Mouse (Mus musculus) lung, postnatal 25 days (tissue): ENCODE results near the gene Npy.

ENCODE experiments used
- DNase-seq: peaks from one replicate; pipeline ENCODE4 v3.0.0; 2022; ENCODE audit warnings: low spot score

The Npy gene

DNA sequence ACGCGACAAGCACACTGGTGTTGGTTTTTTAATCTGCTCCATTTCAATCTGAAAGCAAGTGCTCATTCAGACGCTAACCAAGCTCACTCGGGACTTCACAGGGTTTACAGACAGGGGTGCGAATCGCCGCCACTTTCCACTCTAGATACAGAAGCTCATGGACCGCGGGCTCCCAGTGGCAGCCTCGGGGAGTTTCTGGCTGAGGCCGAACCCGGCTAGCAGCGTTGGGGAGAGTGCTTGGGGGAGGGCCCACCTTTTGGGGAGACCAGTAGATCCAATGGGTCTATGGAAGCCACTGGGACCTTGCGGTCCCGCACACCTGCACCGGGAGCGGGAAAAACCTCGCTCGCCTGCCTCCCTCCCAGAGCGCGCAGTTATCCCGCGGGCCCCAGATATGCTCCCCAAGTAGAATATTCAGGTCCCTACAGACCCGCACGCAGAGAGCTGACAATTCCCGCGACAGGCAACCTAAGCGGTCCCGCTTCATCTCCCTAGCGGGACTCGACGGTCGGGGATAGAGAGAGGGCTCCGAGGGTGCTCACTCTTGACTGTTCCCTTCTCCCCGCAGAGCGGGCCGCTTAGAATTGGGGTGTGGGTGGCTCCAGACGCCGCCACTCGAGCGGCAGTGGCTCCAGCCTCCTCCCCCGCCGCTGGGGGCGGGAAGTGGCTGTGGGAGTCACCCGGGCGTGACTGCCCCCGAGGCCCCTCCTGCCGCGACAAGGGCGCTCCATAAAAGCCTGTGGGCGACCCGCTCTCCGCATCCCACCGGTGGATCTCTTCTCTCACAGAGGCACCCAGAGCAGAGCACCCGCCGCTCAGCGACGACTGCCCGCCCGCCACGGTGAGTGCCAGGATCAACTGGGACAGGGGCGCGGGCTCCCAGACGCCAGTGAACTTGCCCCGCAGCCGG lies at the start of gene Npy:
Gene Npy, plus strand, starts transcription at position 750 of the 910 bp plus-strand sequence.
- DNase-seq = no peak

DNA sequence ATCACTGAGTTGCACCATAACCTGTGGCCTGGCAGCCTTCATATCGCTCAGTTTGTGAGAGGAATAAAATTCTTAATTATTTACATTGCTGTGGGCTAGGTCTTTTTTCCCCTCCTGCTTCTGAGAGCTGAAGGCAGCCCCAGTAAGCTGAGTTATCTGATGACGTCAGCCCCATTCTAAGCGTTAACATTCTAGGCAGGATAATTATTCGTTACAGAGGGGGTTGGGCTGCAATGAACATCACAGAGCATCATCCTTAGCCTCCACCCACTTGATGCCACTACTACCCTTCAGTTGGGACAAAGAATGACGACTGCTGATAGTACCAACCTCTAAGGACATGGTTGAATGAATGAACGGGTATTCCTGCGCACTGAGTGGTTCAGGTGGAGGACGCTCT lies 47.5 kb upstream of the Npy start:
- no peak for DNase-seq

- DNase-seq = no peak
Observed at GRCm38 (mm10) chr6:49778109-49778508, 44.4 kb upstream of the Npy start.

- no peak for DNase-seq
Observed at GRCm38 (mm10) chr6:49778729-49779128, 43.8 kb upstream of the Npy start.

GRCm38 (mm10) chr6:49779606-49780005 lies 42.9 kb upstream of the Npy start:
- no peak for DNase-seq

- DNase-seq = no peak
Observed at GRCm38 (mm10) chr6:49780846-49781400, 41.6 kb upstream of the Npy start.

DNA sequence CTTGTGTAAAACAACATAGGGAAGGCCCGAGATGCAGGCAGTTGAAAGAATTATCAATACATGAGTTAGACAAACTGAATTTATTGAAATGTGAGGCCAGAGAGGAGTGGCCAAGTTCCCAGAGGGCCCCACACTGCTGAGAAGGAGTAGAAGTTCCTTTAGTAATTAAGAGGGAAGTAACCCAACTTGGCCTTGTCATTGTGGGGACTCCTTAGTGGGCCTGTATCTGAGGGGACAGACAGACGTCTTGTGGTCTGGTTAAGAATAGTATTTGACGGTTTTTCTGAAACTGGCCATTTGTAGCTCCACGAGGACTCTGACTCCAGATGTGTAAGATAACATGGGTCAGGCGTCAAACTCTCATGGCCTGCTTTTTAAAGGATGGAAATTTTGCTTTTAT lies 40.7 kb upstream of the Npy start:
- no peak for DNase-seq

DNA sequence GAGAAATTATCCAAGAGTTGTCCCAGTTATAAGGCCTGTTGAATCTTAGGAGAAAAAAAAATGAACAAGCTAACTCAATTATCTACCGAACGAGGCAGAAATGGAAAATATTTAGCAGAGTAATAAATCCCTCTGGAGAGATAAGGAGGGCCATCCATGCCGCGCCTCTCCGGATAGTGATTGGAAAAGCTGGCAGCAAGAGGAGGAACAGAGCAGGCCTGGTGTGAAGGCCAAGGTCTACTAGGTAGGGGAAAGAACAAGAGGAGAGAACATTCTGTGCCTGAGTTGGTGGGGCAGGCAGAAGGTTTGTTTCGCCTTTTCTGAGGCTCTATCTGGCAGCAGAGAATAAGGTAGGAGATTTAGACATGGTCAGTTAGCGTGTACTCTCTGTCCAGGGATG lies 39.8 kb upstream of the Npy start:
- no peak for DNase-seq

DNA sequence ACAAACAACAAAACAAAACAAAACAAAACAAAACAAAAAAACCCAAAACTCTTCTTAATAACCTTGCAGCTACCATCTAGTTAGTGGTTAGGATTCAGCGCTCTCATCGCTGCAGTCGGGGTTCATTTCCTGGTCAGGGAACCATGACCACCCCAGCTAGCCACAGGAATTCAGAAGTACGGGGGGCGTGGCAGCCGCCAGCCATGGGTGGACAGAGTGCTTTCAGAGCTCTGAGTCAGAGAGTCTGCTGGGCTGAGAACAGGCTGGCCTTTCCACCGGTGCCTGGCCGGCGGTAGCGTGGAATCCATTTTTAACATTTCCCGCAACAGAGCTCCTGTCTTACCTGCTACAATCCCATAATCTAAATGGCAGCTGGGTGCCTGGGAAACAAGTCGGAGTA lies 30.0 kb upstream of the Npy start:
- no peak for DNase-seq

- no peak for DNase-seq
Observed at GRCm38 (mm10) chr6:49804105-49804504, 18.4 kb upstream of the Npy start.

GRCm38 (mm10) chr6:49808076-49808475 lies 14.4 kb upstream of the Npy start:
- DNase-seq = no peak

DNA sequence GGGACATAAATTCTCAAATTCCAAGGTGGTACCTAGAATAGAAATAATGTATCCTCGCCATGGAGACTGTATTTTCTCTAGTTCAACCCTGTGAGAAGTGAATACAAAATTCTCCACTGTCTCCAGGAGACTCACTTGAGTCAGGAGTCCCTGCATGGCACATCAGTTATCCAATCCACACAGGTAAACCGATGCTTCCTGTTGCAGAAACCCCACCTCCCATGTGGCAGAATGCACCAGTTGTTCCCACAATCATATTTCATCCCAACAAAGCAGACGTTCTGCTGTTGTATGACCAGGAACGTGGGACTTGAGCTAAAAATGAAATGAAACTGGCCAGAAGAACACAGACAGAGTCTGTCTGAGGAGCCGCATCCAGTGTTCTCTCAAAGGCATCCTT lies 5.3 kb upstream of the Npy start:
- DNase-seq = no peak

DNA sequence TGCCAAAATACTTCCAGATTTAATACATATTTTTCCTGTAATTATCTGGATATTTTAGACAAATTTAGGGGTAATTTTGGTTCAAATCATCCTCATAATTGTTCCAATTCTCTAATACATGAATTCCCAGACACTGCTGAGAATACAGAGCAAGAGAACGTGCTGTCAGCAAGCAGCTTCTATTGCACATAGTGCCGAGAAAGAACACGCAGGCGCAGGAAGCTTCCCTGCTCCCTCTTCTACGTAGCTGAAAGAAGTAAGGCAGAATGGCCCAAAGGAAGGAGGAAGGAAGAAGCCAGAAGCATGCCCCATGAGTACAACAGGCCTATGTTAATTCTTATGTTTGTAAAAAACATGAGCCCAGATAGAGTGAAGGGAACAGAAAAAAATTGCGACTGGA lies 4.9 kb upstream of the Npy start:
- no peak for DNase-seq

GRCm38 (mm10) chr6:49822871-49823230 lies 341 bp downstream of the Npy start:
- DNase-seq = no peak

- no peak for DNase-seq
Observed at GRCm38 (mm10) chr6:49823371-49823770, 861 bp downstream of the Npy start.

- no peak for DNase-seq
Observed at GRCm38 (mm10) chr6:49823821-49824220, 1.3 kb downstream of the Npy start.

DNA sequence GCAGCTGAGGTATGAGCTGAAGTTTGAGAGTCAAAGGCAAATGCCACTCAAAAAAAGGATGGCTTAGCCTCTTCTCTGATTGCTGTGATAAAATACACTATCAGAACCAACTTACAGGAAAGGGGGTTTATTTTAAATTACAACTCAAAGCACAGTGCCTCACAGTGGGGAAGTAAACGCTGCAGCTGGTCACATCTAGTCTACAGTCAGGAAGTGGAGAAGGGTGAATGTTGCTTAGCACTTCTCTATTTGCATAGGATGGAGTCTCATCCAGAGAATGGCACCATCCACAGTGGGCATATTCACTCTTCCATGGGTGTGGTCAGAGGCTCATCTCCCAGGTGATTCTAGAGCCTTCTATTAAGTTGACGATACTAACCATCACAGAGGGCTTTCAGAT lies 9.1 kb downstream of the Npy start:
- no peak for DNase-seq

DNA sequence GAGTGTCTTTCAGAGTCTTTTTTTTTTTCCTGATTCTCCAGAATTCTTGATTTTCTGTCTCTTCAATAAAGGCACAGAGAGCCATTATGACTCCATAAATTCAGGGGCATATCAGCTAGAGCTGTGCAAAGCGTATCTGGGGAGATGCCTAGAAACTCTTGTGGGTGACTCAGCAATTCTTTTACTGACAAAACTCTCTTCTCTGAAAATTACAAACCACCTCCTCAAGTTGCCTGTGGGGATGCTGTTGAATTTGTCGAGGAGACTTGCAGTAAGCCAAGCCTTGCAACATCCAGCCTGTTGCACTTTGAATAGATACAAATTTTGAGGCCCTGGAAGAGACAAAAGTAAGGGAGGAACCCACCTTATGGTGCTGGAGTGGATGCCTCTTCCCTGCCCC lies 34.3 kb downstream of the Npy start:
- DNase-seq = no peak

- DNase-seq = no peak
Observed at GRCm38 (mm10) chr6:49867571-49867970, 45.1 kb downstream of the Npy start.

- no peak for DNase-seq
Observed at GRCm38 (mm10) chr6:49871071-49871470, 48.6 kb downstream of the Npy start.

GRCm38 (mm10) chr6:49873556-49873955 lies 51.0 kb downstream of the Npy start:
- no peak for DNase-seq

GRCm38 (mm10) chr6:49875160-49875559 lies 52.6 kb downstream of the Npy start:
- no peak for DNase-seq

GRCm38 (mm10) chr6:49875791-49876190 lies 53.3 kb downstream of the Npy start:
- DNase-seq = no peak
